Mouse (Mus musculus) urinary bladder, postnatal 36 days (tissue): Measurements from ENCODE around the gene Olfr1375.
"Not testable (repeated sequence)": the region's sequence is repeated elsewhere in the genome, so short reads cannot be mapped to it uniquely, and the experiment has no call there.

Source experiments
- DNase-seq, 2 experiments: peaks; one replicate each; pipeline ENCODE4 v3.0.0; 2022; ENCODE audit warnings: low spot score in 2 of 2, mixed read lengths in 1 of 2

The Olfr1375 gene

DNA sequence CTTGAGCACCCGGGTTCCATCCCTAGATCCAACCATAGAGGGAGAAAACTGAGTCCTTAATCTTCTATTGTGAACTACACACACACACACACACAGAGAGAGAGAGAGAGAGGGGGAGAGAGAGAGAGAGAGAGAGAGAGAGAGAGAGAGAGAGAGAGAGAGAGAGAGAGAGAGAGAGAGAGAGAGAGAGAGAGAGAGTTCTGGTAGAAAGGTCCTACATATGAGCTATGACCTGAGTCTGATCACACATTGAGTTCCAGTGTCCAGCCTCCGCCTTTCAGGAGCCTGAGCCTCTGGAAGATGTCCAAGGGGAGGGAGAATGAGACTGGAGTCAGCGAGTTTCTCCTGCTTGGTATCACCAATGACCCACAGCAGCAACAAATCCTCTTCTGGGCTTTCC lies at the start of gene Olfr1375:
TSS of gene Olfr1375 (plus strand) at position 301 of the 400 bp plus-strand sequence.
- DNase-seq: not testable (repeated sequence)

DNA sequence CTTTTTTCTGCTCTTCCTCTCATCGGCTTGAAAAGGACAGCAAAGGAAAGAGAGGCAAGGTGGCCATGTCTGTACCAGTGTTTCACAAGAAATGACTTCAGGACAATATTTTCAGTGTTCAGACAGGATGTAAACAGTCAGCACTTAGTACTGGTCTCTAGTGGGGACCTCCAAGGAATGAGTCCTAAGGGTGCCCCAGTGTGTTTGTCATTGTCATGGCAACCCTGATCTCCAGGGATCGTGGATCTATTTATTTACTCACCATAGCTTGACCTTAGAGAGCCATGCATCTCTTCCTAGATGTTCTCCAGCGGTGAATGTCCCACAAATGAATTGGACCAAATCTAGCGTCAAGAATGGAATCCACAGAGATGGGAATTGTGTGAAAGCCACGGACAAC lies 44.6 kb upstream of the Olfr1375 start, which contains the start of gene Olfr51:
TSS of gene Olfr51 (plus strand) at position 301 of the 400 bp plus-strand sequence.
- no peak for DNase-seq

DNA sequence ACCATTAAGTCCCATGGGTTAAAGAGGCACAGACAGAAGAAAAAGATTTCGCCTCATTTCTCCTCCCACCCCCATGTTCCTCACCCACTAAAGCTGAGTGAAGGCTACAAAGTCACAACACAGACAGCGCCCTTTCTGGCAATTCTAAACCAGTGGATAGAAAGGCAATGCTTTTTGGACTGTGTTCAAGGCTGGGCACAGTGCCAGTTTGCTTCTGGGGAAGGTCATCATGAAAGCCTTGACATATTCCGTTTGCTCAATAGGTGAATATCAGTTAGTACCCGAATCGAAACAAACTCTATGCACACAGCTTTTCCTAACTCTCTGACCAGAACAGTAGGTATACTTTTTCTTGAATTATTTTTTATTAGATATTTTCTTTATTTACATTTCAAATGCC lies 36.1 kb upstream of the Olfr1375 start:
- peak in 1 of 2 experiments; percentile 30 for DNase-seq

DNA sequence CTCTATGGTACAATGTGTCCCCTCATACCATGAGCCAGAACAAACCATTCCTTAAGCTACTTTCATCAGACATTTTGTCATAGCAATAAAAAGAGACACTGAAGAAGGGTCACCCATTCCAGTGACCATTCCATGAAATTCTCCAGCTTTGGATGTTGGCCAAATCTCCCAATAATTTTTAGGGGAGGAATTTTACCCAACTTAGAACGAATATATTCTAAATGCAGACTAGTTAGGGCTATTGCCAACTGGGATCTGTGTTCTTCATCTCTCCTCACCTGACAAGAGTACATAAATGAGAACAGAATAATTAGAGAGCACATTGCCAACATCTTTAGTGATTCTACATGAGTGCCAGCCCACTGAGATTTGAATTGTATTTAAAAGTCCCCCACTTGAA lies 34.0 kb upstream of the Olfr1375 start, which contains the start of gene Olfr54:
TSS of gene Olfr54 (plus strand) at position 301 of the 400 bp plus-strand sequence.
- DNase-seq: no peak

DNA sequence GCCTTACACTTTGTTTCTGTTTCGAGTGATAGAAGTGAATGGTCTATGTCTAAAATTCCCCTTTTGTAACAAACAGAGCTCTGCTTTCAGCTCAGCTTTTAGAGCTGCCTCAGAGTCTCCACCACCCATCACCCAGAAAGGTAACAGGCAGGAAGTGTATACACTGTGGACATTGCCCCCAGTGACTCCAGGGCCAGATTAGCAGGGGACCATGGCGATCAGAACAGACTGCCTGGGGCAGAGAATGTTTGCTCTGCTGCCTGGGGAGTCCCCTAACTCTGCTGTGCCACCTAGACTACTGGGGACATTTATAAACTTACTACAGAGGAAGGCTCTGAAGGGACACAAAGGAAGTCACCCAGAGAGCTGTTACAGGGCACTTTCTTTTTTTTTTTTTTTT lies 31.6 kb upstream of the Olfr1375 start:
- DNase-seq: no peak

DNA sequence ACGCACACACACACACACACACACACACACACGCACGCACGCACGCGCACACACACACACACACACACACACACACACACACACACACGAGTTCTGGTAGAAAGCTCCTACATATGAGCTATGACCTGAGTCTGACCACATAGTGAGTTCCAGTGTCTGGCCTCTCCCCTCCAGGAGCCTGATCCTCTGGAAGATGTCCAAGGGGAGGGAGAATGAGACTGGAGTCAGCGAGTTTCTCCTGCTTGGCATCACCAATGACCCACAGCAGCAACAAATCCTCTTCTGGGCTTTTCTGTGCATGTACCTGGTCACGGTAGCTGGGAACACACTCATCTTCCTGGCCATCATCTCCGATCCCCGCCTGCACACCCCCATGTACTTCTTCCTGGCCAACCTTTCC lies 21.1 kb upstream of the Olfr1375 start:
- DNase-seq: not testable (repeated sequence)

DNA sequence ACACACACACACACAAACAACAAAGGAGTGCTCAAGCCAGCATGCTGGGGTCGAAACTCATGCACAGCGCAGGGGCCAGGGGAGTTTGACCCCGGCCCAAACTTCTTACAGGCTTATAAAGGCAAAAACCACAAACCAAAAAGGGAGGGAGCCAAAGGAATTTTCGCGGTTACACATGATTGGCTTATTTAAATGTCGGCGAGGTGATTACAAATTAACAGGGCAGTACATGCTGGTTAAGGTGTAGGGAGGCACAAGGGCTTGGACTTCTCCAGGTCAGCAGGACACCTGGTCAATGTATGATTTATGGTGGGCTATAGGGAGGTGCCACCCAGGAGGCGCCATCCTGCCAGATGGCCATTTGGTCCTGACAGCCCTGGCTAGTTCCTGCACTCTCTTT lies 18.5 kb upstream of the Olfr1375 start:
- not testable (repeated sequence) for DNase-seq

DNA sequence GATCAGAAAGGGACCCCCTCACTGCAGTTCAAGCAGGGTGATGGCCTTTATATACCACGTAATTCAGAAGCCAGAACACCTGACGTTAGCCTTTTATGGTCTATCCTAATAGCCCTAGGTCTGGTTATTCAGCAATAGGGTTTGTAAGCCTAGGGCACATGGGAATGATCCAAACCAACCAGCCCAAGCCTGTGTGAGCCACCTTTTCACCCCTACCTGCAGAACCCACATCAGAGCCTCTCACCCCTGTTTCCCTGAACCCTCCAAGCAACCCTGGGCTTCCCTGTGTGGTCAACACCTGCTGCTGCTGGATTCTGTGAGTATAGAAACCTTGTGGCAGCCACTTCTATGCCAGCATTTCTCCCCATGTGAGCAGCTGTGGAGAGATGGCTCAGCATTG lies 17.7 kb upstream of the Olfr1375 start:
- no peak for DNase-seq

DNA sequence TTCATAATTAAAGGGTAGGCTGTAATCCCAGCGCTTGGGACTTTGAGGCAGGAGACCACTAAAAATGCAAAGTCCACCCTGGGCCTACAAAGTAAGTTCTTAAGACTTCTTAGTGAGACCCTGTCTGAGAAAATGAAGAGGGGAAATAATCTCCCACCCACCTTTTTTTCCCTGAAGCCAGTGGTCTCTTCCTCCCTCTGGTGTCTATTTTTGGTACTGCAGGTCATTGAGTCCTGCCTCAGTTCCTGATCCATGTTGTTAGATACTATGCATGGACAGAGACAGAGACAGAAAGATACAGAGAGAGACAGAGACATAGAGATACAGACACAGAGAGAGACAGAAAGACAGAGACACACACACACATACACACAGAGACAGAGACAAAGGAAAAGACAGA lies 15.1 kb upstream of the Olfr1375 start:
- no peak for DNase-seq

DNA sequence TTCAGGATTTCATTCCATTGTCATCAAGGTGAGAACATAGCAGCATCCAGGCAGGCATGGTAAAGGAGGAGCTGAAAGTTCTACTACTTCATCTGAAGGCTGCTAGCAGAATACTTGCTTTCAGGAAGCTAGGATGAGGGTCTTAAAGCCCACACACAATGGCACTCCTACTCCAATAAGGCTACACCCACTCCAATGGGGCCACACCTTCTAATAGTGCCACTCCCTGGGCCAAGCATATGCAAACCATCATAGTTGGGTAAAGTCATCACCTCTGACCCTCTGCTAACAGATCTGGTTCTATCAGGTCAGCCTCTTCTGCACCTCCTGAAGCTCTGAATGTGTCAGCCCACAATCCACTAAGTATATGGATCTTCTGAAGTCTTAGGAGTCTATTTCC lies 13.8 kb upstream of the Olfr1375 start:
- not testable (repeated sequence) for DNase-seq

DNA sequence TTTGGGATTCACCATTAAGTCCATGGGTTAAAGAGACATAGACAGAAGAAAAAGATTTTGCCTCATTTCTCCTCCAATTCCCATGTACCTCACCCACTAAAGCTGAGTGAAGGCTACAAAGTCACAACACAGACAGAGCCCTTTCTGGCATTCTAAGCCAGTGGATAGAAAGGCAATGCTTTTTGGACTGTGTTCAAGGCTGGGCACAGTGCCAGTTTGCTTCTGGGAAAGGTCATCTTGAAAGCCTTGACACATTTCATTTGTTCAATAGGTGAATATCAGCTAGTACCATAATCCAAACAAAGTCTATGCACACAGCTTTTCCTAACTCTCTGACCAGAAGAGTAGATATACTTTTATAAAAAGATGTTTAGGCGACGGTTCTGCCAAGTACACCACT lies 12.0 kb upstream of the Olfr1375 start:
- DNase-seq: no peak

DNA sequence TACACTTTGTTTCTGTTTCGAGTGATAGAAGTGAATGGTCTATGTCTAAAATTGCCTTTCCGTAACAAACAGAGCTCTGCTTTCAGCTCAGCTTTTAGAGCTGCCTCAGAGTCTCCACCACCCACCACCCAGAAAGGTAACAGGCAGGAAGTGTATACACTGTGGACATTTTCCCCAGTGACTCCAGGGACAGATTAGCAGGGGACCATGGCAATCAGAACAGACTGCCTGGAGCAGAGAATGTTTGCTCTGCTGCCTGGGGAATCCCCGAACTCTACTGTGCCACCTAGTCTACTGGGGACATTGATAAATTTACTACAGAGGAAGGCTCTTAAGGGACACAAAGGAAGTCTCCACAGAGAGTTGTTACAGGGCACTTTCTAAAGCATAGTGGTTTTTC lies 3.1 kb upstream of the Olfr1375 start:
- DNase-seq: not testable (repeated sequence)

DNA sequence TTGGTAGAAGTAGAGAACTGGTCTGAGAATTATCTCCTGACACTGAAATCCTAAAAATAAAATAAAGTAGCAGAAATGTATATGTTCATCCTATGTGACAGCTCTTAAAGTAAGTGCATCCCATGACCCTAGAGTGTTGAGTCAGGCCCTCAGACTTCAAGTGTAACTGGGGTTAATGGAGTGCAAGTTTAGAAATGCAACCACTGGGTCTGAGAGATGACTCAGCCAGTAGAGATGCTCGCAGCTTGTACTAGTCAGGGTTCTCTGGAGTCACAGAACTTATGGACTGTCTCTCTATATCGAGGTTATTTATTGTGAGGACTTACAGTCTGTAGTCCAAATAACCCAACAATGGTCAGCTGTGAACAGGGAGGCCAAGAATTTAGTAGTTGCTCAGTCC lies 3.8 kb downstream of the Olfr1375 start:
- no peak for DNase-seq

DNA sequence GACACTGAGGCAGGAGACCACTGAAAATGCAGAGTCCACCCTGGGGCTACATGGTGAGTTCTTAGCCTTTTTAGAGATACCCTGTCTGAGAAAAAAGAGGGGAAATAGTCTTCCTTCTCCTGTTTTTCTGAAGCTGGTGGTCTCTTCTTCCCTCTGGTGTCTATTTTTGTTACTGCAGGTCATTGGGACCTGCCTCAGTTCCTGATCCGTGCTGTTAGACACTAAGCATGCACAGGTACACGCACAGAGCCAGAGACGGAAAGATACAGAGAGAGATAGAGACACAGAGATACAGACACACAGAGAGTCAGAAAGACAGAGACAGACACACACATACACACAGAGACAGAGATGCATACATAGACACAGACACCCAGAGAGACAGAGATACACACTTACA lies 5.3 kb downstream of the Olfr1375 start:
- DNase-seq: no peak

DNA sequence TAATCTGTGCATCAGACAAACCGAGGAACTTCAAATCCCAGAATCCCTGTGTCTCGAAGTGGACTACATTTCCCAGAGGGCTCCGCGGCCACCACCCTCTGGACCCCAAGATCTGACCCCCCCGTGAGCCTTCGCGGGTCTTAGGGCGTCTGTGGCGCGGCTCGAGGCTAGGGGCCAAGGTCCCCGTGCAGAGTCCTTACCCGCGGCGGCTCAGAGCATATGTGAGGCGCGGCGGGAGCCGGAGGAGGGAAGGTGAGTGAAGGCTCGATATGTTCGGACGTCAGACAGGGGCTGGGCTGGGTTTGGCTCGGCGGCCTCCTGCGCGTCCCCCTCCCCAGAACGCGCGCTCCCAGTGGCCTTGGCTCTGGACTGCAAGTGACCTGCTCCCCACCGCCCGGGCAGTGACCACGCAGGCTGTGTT lies 11.3 kb downstream of the Olfr1375 start, which contains the start of gene Zfp354a:
TSS of gene Zfp354a (plus strand) at position 107 of the 421 bp plus-strand sequence.
- peak; percentile 38 to 55 for DNase-seq

DNA sequence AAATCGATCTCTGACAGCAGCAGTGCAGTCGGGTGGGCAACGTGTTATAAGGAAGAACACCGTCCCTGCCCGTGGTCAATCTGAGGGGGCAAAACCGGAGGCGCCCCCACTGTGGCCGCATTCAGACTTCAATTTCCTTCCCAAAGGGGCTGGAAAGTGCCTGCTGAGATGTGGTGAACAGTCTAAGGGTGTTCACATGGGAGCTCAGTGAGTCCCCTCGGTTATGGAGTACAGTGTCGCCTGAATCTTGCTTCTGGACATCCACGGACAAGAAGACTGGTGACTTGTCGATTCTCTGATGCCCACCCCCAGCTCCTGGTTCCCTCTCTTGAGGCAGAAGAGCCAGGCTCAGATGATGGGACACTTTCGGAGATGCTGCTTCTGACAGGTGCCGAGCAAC lies 11.7 kb downstream of the Olfr1375 start:
- DNase-seq: no peak

DNA sequence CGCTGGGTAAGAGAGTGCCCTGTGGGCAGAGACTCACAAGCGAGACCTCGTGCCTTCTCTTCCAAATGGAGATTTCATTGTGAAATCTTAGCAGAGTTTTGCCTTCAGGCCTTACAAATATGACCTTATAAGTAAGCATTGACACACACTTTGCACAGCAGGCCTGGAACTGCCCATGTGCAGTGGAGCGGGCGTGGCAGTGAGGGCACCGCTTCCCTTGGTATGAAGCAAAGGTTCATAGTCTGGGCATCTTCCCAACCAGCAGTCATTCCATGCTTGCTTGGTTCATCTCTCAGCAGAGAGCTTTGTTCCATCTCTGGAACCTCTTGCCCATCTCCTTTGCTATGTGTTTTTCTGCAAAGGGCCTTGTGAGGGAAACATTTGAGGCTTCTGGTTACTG lies 13.1 kb downstream of the Olfr1375 start:
- no peak for DNase-seq

DNA sequence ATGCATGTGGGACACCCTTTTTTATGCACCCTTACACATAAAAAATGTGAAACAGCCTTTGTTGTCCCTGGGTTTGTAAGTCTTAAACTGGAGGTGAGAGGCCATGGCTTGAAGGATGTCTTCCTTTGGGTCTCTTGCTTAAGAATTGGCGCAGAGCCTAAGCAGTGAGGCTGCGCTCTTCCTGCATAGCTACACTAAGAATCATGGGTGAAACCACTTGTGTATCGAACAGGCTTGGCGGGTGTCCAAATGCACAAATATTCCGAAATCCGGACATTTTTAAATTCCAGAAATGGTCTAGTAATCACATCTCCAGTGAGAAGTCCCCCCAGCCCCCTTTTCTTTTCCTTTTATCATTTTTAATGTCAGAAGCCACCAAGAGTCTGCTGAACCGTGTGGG lies 15.4 kb downstream of the Olfr1375 start:
- DNase-seq: no peak

DNA sequence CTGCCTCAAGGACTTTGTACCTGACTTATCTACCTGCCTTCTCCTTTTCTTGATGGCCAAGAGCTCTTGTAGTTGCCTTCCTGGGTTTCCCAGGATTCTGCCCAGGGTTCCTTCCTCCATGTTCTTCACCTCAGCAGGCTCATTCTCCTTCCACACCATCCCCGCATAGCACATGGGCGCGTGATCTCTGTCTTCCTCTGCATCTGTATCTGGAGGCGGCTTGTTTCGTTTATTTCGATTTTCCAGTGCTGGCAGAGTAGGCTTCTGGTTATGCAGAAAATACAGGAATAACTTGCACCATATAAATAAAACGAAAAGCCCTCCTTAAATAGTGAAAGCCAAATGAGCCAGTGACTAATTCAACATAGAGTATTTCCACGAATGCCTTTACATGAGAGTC lies 15.9 kb downstream of the Olfr1375 start:
- no peak for DNase-seq

DNA sequence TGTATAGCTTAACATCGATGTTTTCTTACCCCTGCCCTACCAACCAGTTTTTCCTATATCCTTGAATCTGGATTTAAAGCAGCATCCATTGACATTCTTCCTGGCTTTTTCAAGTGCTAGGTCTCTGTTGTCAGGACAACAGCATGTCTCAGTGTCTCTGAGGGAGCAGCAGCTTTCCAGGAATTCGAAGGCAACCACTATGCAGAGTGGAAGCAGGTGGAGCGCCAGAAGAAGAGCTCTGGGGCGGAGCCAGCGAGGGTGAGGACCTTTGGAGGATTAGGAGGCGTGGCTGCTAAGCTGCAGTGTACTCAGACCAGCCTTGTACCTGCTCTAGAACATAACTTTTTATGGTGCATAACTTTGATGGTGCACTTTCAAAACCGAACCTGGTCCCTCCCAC lies 36.6 kb downstream of the Olfr1375 start:
- DNase-seq: no peak

DNA sequence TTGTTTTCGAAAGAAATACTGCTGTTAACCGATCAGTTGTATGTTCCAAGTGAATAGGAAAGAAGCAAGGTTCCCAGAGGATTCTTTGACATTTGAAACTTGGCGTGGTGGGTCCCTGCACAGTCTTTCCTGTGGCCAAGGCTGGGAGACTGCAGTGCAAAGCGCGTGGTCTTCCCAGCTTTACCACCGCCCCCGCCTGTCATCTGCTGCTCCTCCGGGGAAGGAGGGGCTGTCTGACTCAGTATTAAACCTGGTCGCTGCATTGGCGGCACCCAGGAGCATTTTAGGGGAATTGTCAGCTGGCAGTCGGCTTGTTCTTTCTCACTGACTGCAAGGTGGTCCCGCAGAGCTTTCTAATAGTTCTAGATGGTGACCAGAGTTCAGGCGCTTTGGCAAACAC lies 37.4 kb downstream of the Olfr1375 start:
- no peak for DNase-seq
